In the genomic region with DNA sequence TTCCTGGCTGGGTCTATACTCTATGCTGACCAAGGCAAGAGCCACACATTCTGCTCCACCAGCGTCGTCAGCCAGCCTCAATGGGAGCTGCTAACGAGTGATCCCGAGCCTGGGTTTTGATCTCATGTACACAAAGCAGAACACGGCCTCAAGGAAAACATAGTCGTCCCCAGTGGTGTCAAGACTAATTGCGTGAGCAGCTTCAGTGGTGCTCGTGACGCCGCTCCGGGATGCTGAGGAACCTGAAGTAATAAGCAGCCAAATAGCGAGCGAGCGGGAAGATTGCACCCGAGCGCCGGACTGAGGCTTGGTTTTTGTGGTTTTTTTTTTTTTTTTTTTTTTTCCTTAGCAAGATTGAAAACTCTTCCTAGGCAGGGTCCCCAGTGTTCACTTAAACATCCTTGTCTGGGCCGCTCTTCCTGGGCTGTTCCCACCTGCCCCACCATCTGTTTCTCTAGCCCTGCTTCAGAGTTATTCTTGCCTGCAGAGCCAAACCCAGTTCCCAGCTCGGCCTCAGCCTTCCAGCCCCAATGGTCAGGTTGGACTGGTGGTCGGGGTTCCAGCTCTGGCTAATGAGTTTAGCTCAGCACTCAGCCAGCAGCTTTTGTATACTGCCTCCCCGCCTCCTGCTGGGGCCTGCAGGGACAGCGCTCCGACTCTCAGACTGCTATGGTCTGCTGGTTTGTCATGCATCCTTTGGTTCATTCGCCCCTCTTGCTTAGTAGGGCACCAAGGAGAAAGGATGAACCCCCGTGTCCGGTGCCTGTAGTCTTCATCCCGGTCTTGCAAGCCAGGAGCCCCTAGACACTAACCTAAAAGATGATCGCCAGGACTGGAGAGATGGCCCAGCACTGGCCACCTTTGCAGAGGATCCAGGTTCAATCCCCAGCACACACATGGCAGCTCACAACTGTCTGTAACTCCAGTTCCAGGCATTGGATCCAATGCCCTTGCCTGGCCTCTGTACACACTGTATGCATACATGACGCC, we compare ENCODE assay signal across 9 mouse cellular contexts. TPM values are rescaled to one million over a fixed set of nuclear protein-coding genes. Genes with fewer than 3 reads are reported as not detected.
DNase-seq lines count a peak whose midpoint lies in the region; ATAC-seq lines count a peak whose summit lies in the region.
"Had no signal": no experiment of that assay in that cellular context is flagged by ENCODE, and none has a peak within 500 bp of the region (broad histone marks: within the 10 kb centered on the region; RNA-seq: fewer than 3 reads in every experiment).

No protein-coding gene starts in this region.

- H3K36me3 ChIP-seq in heart, embryonic 12.5 days, result peaks cover 40% of the 10 kb centered on the region
- H3K36me3 ChIP-seq in forebrain, embryonic 14.5 days (ENCODE audit: control insufficient read depth, insufficient read depth, low read length), result no peaks in the 10 kb centered on the region; the same call in 1 of the 2 replicates
- no peaks in the 10 kb centered on the region for H3K36me3 ChIP-seq in midbrain, embryonic 14.5 days (ENCODE audit: control insufficient read depth, insufficient read depth, low read length)

- no peaks in the 10 kb centered on the region for H3K27me3 ChIP-seq in heart, embryonic 12.5 days (replicated peaks)
- no peaks in the 10 kb centered on the region for H3K27me3 ChIP-seq in forebrain, embryonic 14.5 days (replicated peaks; ENCODE audit: control insufficient read depth, insufficient read depth, low read length)
- H3K27me3 ChIP-seq in midbrain, embryonic 14.5 days (ENCODE audit: control insufficient read depth, insufficient read depth, low read length), result no peaks in the 10 kb centered on the region

- DNase-seq in heart, adult 11 months, result peak; percentile 93
- DNase-seq in Muller cell, postnatal 12 days (ENCODE audit: inconsistent ontology term), result peak; percentile 8
- DNase-seq in forebrain, embryonic 14.5 days (ENCODE audit: low spot score), result peak; percentile 45
- peak; percentile 61 for DNase-seq in midbrain, embryonic 14.5 days
- DNase-seq in thymus, postnatal 0 days (ENCODE audit: low spot score), result no peak
- no peak for DNase-seq in heart, postnatal 14 days
- DNase-seq: thymus, adult 2 months had no signal

- no peak overlapping the region for H3K4me3 ChIP-seq in heart, embryonic 12.5 days
- no peak overlapping the region for H3K4me3 ChIP-seq in forebrain, embryonic 14.5 days (ENCODE audit: low read depth, low read length)
- H3K4me3 ChIP-seq in midbrain, embryonic 14.5 days (replicated peaks; ENCODE audit: low read depth, low read length), result no peak overlapping the region

- H3K9me3 ChIP-seq in heart, embryonic 12.5 days (replicated peaks), result no peaks in the 10 kb centered on the region
- H3K9me3 ChIP-seq in forebrain, embryonic 14.5 days (replicated peaks; ENCODE audit: control insufficient read depth, low read length), result no peaks in the 10 kb centered on the region
- H3K9me3 ChIP-seq in midbrain, embryonic 14.5 days (ENCODE audit: control insufficient read depth, low read length), result no peaks in the 10 kb centered on the region

- intact Hi-C loops in heart, postnatal 14 days (cut with DNase I), result no loop called here

- peaks cover 38% of the 10 kb centered on the region for H3K4me1 ChIP-seq in heart, embryonic 12.5 days (replicated peaks)
- H3K4me1 ChIP-seq in forebrain, embryonic 14.5 days (ENCODE audit: control insufficient read depth, insufficient read depth, low read length), result peaks cover 35% of the 10 kb centered on the region
- peaks cover 28% of the 10 kb centered on the region for H3K4me1 ChIP-seq in midbrain, embryonic 14.5 days (ENCODE audit: control insufficient read depth, insufficient read depth, low read length)

- ATAC-seq in heart, embryonic 12.5 days (ENCODE audit: insufficient number of reproducible peaks, low FRiP score), result no peak
- ATAC-seq in forebrain, embryonic 14.5 days, result no peak
- ATAC-seq in midbrain, embryonic 14.5 days (ENCODE audit: low FRiP score, low TSS enrichment), result peak; percentile 31; the same call in 1 of the 2 replicates
- ATAC-seq in frontal cortex, adult (ENCODE audit: low TSS enrichment), result no peak

- 86% methylated on average over 29 of the region's 29 CpGs for WGBS in heart, embryonic 12.5 days
- WGBS in forebrain, embryonic 14.5 days, result 34% methylated on average over 29 of the region's 29 CpGs
- 37% methylated on average over 29 of the region's 29 CpGs for WGBS in midbrain, embryonic 14.5 days

- no peak overlapping the region for H3K4me2 ChIP-seq in heart, embryonic 12.5 days
- H3K4me2 ChIP-seq in forebrain, embryonic 14.5 days (ENCODE audit: low read length), result no peak overlapping the region
- H3K4me2 ChIP-seq in midbrain, embryonic 14.5 days (ENCODE audit: low read length), result no peak overlapping the region

- H3K27ac ChIP-seq in heart, embryonic 12.5 days (ENCODE audit: poor library complexity, severe bottlenecking), result no peak overlapping the region
- H3K27ac ChIP-seq in forebrain, embryonic 14.5 days (ENCODE audit: low read depth, low read length), result no peak overlapping the region
- H3K27ac ChIP-seq in midbrain, embryonic 14.5 days (replicated peaks; ENCODE audit: low read depth, low read length), result peak overlapping the region; percentile 13; the same call in 1 of the 2 replicates

- H3K9ac ChIP-seq in heart, embryonic 12.5 days, result no peak overlapping the region
- H3K9ac ChIP-seq in forebrain, embryonic 14.5 days (ENCODE audit: low read length), result no peak overlapping the region
- H3K9ac ChIP-seq in midbrain, embryonic 14.5 days (replicated peaks; ENCODE audit: low read length), result no peak overlapping the region

RNA-seq across cellular contexts. Expression of a gene that starts 17.6 kb away (rescaled TPM):
- 14.3 and 15.3 TPM in 2 replicates for polyA plus RNA-seq in heart, embryonic 12.5 days (2016; fragmentation: Nextera tagmentation; extraction: Ambion mirVana)
- polyA plus RNA-seq in forebrain, embryonic 14.5 days (2014; fragmentation: Nextera tagmentation; extraction: Ambion mirVana), result 3.8 and 4.0 TPM in 2 replicates
- polyA plus RNA-seq in midbrain, embryonic 14.5 days (2014; fragmentation: Nextera tagmentation; extraction: Ambion mirVana), result 2.1 and 2.6 TPM in 2 replicates
- polyA plus RNA-seq in thymus, postnatal 0 days (2015; fragmentation: Nextera tagmentation; extraction: Ambion mirVana), result 5.9 and 8.0 TPM in 2 replicates
- total RNA-seq in heart, postnatal 14 days (2021), result 1 to 10 TPM in 1 of 2 experiments, under 1 TPM in 1; 0.74 to 1.4 TPM

RNA-seq across cellular contexts. Expression of a gene that starts 58.3 kb away (rescaled TPM):
- 19.1 and 20.7 TPM in 2 replicates for polyA plus RNA-seq in heart, embryonic 12.5 days (2016; fragmentation: Nextera tagmentation; extraction: Ambion mirVana)
- polyA plus RNA-seq in forebrain, embryonic 14.5 days (2014; fragmentation: Nextera tagmentation; extraction: Ambion mirVana), result 10.5 and 12.1 TPM in 2 replicates
- 13.6 and 17.0 TPM in 2 replicates for polyA plus RNA-seq in midbrain, embryonic 14.5 days (2014; fragmentation: Nextera tagmentation; extraction: Ambion mirVana)
- 16.6 and 17.2 TPM in 2 replicates for polyA plus RNA-seq in thymus, postnatal 0 days (2015; fragmentation: Nextera tagmentation; extraction: Ambion mirVana)
- 10 to 100 TPM; 14.2 to 18.6 TPM for total RNA-seq in heart, postnatal 14 days (2021)

Comparison
In these comparisons a context has a peak if more than half of its experiments do, and no peak if none do; other contexts are left out.
1. DNase-seq: peak in heart, adult 11 months (single experiment), Muller cell, postnatal 12 days (single experiment), forebrain, embryonic 14.5 days (single experiment) and midbrain, embryonic 14.5 days (single experiment); none in thymus, postnatal 0 days (single experiment) and heart, postnatal 14 days (0 of 2).